Mouse (Mus musculus): Measurements from ENCODE around the gene Frmd4a.
"Not testable (repeated sequence)": the region's sequence is repeated elsewhere in the genome, so short reads cannot be mapped to it uniquely, and the experiment has no call there.

Frmd4a gene

GRCm38 (mm10) chr2:4556188-4556587, 538.7 kb downstream of the Frmd4a start:
- DNase-seq (ENCODE audit: low spot score), result no peak

GRCm38 (mm10) chr2:4557028-4557427, 539.5 kb downstream of the Frmd4a start:
- no peak for DNase-seq (ENCODE audit: low spot score)

DNA sequence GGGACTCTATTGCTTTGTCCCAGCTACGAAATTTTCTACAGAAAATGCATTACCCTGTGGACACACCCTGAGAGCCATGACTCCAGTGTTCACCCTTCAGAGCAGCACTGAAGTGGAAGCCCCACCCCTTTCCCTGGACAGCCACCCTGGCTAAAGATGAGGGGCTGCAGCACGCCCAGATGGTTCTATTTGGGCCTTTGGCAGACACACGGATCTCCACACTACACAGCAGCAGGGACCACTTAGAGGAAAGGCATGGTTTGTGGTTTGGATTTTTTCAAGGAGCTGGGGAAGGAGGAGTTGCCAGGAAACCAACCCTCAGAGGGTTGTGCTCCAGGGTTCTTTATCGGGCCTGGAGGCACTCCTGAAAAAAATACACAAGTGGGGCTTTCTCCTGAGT, 539.9 kb downstream of the Frmd4a start:
- no peak for DNase-seq (ENCODE audit: low spot score)

DNA sequence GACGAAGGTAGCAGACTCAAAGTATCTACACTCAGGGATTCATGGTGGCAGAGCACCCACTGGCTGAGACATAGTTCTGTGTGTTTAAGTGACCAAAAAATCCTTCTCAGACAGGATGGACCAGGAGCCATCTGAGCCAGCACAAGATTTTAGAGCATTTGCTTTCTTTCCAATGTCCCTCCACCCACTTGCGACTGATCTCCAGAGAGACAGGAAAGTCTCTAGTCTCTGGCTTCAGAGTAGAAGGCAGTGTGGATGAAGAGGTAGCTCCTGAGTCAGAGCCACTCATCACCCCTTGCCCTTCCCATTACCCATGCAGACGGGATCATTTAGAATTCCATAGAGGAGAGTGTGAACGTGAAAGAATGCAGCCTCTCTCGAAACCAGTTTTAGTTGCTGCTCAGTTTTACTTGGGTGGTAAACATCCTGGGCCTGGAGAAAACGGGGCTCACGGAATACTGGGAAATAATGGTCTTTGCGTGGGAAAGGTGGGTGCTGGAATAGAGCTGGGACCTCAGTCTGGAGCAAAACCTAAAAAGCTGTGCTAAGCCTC, 541.2 kb downstream of the Frmd4a start:
- DNase-seq (ENCODE audit: low spot score), result no peak

DNA sequence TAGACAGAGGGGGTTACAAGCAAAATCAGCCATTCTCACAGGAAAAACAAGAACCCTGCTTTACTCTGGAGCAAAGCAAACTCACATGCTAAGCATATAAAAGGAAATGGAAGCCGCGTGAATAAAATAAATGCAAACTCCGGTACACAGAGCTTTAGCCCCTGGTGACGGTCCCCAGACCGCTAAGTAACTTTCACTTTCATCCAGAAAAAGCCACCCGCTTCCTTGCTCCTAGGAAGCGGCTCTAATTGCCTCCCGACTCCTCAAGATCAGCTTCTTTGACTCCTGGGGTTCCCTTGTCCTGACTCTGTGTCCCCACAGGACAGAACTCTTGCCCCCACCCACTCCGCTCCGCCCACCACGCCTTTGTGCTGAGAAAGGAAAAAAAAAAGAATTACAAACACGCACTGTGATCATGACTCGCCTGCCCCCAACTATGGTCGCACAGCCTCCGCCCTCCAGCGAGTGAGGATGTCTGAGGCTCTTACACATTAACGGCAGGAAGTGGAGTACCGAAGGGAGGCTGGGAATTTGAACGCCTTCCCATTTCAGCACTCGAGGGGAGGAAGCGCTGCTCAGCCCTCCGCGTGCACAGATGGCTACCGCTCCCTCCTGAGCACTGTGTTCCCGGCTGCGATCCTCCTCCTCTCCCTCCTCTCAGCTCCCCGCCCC, 541.8 kb downstream of the Frmd4a start:
- peak; percentile 73 for DNase-seq (ENCODE audit: low spot score)

- DNase-seq (ENCODE audit: low spot score), result no peak
Observed at GRCm38 (mm10) chr2:4559883-4560247, 542.3 kb downstream of the Frmd4a start.

GRCm38 (mm10) chr2:4560516-4560915, 543.0 kb downstream of the Frmd4a start:
- DNase-seq (ENCODE audit: low spot score), result not testable (repeated sequence)

DNA sequence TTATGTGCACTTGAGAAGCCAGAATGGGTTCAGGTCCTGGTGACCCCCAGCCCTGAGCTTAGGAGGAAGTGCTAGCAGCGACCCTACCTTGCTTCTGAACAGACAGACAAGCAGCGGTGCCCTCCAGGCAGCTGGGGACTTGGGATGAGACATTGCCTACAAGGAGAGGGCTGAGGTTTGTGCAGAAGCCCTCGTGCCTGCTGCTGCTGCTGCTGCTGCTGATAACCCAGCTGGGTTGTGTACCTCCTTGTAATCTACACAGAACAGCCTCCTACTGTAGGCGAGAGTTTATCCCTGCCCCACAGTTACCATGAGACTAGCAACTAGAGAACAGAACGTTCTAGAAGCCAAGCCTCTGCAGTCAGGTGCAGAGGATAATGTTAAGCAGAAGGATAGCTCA, 543.7 kb downstream of the Frmd4a start:
- no peak for DNase-seq (ENCODE audit: low spot score)

DNA sequence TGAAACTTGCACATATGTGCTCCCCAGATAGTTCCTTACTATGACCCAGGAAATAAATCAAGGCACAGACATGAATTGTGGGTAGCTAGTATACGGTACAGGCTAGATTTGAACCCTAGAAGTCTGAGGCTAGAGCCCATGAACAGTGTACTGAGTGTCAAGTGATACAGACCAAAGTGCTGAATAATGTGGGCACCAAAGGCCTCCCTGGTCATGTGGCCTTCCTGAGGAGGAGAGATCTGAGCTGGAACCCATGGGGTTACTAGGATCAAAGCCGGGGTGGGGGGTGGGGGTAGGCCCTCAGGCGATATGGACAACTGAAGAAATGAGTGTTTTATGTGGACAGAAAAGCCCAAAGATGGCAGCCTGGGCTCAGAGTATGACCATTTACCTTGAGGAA, 544.9 kb downstream of the Frmd4a start:
- no peak for DNase-seq (ENCODE audit: low spot score)

DNA sequence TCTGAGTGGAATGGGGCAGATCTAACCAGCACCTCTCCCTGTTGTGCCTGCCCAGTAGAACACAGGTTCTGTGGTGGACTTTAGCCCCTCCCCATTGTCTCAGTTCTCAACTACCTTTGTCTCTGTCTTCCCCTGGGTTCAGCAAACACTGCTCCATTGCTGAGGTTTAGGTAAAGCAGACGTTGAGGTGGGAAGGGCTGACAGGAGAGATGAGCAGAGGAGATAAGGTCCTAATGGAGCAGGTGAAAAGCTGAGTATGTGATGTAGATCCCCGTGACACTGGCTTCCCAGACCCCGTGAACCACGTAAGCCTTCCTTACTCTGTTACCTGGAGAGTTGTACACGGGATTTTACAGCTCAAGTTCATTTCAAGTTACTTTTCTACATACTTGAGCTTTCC, 545.3 kb downstream of the Frmd4a start:
- no peak for DNase-seq (ENCODE audit: low spot score)

DNA sequence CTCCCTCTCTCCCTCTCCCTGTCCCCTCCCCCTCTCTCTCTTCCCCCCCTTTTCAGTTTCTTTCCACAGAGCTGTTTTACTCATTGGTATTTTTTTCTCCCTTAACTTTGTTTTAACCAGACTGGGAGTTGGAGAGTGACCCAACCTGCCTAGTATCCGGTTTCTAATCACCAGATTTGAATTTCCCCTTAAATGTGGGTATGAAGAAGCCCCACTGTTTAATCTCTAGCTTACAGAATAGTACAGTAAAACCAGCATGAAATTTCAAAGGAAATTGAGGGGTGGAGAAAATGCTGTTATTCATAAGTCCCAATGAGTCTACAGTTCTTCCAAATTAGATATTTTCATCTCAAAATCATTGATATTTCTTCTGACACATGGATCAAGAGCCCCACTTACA, 545.8 kb downstream of the Frmd4a start:
- DNase-seq (ENCODE audit: low spot score), result no peak

GRCm38 (mm10) chr2:4566260-4566955, 548.9 kb downstream of the Frmd4a start:
- DNase-seq (ENCODE audit: low spot score), result no peak

GRCm38 (mm10) chr2:4566956-4567680, 549.6 kb downstream of the Frmd4a start:
- DNase-seq (ENCODE audit: low spot score), result no peak

GRCm38 (mm10) chr2:4568967-4569366, 551.5 kb downstream of the Frmd4a start:
- no peak for DNase-seq (ENCODE audit: low spot score)

GRCm38 (mm10) chr2:4570186-4570861, 552.8 kb downstream of the Frmd4a start:
- DNase-seq (ENCODE audit: low spot score), result no peak

- DNase-seq (ENCODE audit: low spot score), result no peak
Observed at GRCm38 (mm10) chr2:4572498-4573263, 555.2 kb downstream of the Frmd4a start.

DNA sequence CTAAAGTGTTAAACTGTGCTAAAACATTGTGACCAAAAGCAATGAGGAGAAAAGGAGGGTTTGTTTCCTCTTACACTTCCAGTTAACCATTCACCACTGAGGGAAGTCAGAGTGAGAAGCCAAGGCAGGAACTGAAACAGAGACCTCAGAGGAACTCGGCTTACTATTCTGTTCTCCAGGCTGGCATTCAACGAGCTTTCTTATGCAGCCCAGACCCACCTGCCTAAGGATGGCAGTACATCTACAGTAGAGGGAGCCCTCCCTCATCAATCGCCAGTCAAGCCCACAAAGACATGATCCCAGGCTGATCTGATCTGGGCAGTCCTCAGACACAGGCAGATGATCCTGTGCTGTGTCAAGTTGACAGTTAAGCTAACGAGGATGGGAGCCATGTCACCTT, 555.9 kb downstream of the Frmd4a start:
- peak; percentile 64 for DNase-seq (ENCODE audit: low spot score)

GRCm38 (mm10) chr2:4574251-4574650, 556.7 kb downstream of the Frmd4a start:
- DNase-seq (ENCODE audit: low spot score), result no peak

DNA sequence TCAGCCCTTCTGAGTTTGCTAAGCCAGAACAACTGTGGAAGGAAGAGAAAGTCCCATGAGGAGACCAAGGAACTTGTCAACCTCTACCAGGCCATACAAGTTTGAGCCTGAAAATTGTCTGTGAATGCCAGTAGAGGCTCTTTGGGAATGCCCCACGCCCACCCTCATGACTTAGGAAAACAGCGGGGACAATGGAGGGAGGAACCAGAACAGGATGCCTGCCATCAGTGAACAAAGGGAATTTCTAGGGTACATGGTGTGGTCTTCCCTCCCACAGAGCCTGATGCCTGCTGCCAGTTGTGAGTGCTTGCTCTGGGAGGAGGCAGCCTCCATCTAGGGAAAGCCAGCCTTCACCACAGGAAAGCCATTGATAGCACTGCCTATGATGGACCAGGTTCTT, 557.6 kb downstream of the Frmd4a start:
- no peak for DNase-seq (ENCODE audit: low spot score)

DNA sequence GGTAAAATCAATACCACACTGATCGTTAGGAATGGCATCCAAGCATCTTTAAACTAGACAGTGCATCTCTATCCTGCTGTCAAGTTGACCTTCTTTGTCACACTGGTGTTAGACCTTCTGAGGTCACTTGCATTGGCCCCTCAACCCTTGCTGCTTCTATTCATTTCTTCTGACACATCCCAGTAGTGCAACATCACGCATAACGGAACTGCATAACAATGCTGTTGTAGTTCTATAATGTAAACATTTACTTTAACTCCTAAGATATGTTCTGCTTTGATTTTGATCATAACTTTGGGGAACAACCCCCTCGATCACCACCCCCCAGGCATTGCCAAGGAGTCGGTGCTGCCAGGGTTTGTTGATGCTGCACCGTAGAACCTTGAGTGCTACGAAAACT, 558.5 kb downstream of the Frmd4a start:
- no peak for DNase-seq (ENCODE audit: low spot score)

- DNase-seq (ENCODE audit: low spot score), result no peak
Observed at GRCm38 (mm10) chr2:4578291-4578690, 560.8 kb downstream of the Frmd4a start.

Measured in MN1 (cell line).